Mouse (Mus musculus) brain, embryonic 14.5 days (tissue): ENCODE measurements at regions not wholly inside any gene's neighbourhood (a gene's known extent, or its start where the extent isn't known, plus 50 kb on each side); places are given as distances from the start of the nearest gene placed in this dataset.

Experiments
- CTCF ChIP-seq: fragments of 200-500 bp; IDR thresholded peaks from 2 replicates; pipeline ENCODE4 v1.5.1; 2012; ENCODE audit warnings: inconsistent platforms, mild to moderate bottlenecking, moderate library complexity, borderline replicate concordance; ENCODE audit not compliant: insufficient read depth, insufficient read length; ENCODE audit errors: extremely low read depth
- POLR2A ChIP-seq: fragments of 200-500 bp; IDR thresholded peaks from 2 replicates; pipeline ENCODE4 v1.6.1; 2012; ENCODE audit warnings: mild to moderate bottlenecking, inconsistent platforms, borderline replicate concordance; ENCODE audit not compliant: poor library complexity, insufficient read depth, insufficient read length, severe bottlenecking; ENCODE audit errors: extremely low read depth

DNA sequence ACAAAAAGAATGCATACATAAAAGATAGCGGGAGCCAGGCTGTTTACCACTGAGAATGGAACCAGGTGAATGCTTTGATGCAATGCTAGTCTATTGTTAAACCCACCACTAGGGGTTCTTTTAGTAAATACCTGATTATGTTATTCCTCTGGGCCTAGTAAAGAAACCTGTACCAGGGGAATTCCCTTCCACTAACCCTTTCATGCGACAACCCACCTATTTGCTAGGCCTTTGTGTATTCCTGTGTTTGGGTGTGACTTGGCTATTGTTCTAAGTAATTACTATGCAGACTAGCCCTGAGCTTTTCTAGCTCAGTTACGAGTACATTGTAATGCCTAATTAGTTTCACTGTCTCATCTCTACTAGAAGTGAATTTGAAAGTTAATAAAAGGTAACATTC, 95.9 kb upstream of the 1700066M21Rik start:
- TF ChIP-seq CTCF, result no peak
- TF ChIP-seq POLR2A, result no peak
